Mouse (Mus musculus) retina, adult 2 months (tissue): ENCODE measurements around the gene Tnnt1.

Source experiments
- DNase-seq: peaks from one replicate; pipeline ENCODE4 v3.0.0-alpha.2; 2012; ENCODE audit warnings: low read depth, low spot score

Tnnt1 gene

DNA sequence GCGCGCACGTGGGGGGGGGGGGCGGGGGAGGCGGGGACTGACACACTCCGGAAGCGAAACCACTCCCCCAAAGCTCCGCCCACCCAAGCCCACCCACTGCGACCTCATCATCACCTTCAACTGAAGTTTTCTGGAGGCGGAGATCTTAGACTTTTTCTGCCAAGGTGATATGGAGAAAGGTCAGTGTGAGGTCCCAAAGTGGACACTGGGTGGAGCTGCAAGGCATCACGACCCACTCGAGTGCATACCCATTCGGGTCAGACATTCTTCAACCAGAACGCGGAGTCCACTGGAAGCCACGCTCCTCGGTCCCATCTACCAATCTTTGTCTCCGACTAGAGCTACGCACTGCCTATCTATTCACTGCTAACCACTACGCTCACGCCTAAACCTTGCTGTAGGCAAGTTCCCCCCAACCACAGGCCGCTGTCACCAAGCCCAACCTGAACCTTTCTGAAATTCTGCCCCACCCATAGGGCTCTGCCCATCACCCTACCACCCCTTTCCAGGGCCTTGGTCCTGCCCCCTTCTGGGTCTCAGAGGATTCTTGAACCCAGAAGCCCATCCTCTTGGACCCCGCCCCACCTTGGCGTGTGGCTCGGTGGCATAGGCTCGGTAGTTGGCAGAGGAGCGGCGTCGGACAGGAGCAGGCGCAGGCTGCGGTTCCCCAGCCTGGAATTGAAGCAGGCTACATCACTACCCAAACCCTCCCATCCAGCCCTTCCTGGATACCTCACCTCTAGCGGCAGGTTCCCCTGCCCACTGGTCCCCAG, 5.2 kb upstream of the Tnnt1 start:
- DNase-seq, result no peak

DNA sequence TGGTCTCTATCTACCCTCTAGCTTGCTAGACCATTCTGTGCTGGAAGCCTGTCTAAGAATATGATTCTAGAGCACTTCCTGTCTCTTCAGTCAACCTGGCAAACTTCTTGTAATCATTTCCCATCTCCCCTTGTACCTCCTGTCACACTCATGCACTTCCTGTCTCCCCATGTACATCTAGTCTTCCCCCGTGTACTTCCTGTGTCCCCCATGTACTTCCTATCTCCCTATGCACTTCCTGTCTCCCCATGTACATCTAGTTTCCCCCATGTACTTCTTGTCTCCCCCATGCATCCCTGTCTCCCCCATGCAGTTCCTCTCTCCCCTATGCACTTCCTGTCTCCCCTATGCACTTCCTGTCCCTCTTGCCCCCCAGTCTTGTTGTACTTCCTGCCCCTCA, 2.3 kb upstream of the Tnnt1 start:
- DNase-seq, result no peak

GRCm38 (mm10) chr7:4515853-4516252, 329 bp downstream of the Tnnt1 start:
- no peak for DNase-seq

DNA sequence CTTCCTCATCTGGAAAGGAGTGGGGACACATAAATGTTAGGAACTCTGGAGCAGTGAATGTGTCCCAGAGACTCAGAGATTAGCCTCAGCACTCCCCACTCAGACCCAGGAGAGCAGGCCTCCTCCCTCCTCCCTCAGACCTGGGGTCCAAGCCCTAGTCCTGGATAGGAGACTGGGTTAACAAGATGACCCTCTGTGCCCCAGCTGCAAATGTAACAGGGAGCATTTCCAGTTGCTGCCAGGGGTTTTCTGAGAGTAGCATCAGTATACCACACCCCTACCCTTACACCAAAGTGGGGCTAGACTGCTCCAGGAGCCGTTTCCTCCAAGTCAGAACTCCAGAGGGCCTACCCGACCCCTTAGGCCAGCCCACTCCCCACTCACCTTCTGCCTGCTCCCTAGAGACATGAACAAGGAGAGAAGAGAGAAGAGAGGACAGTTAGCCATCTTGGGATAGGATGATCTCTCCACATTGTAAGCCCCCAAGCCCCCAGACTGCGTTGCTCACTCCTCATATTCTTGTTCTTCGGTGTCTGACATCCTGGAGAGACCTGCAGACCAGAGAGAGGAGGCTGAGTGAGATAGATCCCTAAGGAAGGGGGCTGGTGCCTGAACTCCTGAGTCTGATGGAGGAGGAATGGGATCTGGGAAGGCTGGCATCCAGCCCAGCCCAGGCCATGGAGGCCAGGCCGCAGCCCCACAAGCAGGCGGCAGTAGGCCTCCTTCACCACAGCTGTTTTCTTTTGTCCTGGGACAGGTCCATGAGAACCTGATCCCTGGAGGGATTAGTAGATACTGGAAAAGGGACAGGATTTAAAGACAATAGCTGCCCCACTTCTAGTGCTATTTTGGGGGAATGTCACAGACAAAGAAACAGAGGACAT, 2.1 kb downstream of the Tnnt1 start:
- no peak for DNase-seq

DNA sequence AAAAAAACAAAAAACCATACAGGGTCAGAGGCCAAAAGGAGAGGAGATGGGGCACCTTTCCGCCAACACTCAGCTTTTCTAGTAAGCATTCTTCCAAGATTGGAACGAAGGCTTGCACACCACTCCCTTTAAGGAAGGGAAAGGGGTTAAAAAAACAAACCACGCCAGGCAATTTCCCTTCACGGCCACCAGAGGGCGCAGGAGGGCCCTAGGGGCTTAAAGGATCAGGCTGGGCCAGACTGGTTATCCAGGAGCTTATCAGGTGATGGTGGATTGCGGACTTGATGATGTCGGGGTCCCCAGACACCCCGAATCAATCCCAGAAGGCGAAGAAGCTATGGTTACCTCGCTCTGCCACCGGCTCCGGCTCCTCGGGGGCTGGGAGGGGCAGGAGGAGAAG, 2.9 kb downstream of the Tnnt1 start:
- DNase-seq, result peak; percentile 46

DNA sequence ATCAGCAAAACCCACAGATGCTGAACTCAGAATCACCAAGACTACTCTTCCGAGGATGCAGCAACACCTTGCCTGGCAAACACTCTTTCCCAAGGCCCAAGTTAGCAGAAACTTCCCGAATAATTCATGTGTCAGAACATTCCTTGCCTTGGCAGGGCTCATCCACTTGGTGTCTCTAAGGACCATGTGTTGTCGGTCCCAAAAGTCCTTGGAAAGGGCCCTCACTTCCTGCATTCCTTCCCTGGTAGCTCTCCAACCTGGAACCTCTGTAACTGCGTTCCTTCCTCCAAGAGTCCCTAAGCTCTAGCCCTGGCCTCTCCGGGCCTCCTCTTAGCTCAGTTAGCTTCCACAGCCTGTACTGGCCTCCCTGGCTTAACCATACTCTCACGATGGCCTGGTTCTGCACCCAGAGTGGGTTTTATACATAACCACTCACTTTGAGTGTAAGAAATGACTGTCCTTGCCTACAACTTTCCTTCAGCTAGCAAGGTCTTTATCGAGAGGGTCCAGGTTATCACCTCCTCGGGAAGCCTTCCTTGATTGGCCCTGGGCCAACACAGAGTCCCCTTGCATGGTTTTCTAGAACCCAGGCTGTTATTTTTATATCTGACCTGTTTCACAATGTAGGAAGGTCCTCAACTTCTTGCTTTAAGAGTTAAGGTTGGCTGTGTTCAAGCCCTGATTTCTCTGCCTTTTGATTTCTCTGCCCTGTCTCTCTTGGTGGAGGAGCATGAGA, 4.5 kb downstream of the Tnnt1 start:
- DNase-seq, result no peak

DNA sequence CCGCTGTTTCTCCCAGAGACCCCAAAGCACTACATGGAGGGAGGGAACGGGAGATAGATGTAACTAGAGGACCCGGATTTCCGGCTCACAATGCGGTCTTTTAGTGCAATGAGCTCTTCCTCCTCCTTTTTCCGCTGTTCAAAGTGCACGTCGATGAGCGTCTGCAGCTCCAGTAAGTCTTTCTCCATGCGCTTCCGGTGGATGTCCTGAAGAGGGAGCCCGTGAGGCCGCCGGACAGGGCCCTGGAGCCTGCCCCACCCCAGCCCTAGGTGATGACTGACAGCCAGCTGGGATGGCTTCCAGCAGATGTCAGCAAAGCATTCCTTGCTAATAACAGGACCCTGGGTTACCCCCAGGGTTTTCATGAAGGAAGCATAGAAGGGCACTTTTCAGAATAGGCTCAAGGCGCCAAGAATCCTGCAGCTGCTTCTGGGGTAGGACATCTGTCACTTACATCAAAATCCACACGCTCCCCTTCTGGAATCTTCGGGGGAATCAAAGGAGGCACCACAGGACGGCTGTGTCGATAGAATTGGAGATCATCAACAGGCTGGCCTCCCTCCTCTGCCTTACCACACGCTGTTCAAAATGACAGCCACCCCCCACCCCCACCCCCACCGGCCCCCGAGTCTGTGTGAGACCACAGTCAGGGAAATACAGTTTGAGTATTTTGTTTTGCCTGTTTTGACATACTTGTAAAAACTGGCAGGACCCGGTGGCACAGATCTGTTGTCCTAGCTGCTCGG, 6.1 kb downstream of the Tnnt1 start:
- peak; percentile 59 for DNase-seq

DNA sequence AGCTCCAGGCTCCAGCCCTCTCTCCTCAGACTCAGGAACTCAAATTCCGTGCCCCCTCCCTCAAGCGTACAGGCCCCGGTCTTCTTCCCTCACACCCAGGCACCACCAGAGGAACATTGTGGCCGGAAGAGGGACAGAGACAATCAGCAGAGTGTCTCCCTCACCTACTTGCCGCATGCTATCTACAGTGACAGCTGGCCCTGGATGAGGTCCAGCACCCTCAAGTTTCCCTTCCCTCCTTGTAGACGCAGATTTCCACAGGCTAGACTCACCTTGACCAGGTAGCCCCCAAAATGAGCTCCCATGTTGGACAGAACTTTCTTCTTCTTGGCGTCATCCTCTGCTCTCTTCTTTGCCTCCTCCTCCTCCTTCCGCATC, 7.5 kb downstream of the Tnnt1 start:
- DNase-seq, result no peak

GRCm38 (mm10) chr7:4508062-4508738, 8.0 kb downstream of the Tnnt1 start:
- DNase-seq, result no peak

- DNase-seq, result no peak
These were observed 9.0 kb downstream of the Tnnt1 start for GRCm38 (mm10) chr7:4507220-4507619.

GRCm38 (mm10) chr7:4504646-4505435, 11.3 kb downstream of the Tnnt1 start:
- DNase-seq, result no peak

DNA sequence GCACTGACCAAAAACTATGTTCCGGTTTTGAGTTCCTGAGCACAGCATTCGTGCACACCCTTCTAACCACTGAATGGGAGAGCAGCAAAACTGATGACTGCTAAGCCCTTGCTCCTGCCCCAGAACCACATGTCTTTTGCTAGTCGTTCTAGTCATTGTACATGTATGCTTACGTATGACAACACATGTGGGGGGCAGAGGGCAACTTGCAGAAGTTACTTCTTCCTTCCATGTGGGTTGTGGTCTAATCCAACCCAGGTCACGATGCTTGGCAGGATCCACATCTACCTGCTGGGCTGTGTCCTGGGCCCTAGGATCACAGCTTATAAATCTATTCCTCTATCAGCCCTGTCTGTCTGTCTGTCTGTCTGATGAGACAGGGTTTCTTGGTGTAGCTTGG, 12.3 kb downstream of the Tnnt1 start:
- DNase-seq, result no peak

DNA sequence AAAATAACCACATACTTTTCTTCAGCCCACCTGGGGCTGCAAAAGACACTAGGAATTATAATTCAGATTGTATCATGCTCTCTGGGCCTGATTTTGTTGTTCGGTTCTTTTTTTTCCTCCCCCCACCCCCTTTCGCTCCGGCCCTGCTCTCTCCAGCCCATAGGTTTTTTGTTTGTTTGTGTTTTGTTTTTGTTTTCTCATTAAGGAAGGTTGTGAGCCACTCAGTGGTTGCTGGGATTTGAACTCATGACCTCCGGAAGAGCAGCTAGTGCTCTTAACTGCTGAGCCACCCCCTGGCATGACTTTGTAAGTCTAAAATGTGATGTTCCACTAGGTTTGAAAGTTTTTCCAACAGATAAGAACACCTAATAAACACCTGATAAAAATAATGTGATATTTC, 13.1 kb downstream of the Tnnt1 start:
- DNase-seq, result no peak

DNA sequence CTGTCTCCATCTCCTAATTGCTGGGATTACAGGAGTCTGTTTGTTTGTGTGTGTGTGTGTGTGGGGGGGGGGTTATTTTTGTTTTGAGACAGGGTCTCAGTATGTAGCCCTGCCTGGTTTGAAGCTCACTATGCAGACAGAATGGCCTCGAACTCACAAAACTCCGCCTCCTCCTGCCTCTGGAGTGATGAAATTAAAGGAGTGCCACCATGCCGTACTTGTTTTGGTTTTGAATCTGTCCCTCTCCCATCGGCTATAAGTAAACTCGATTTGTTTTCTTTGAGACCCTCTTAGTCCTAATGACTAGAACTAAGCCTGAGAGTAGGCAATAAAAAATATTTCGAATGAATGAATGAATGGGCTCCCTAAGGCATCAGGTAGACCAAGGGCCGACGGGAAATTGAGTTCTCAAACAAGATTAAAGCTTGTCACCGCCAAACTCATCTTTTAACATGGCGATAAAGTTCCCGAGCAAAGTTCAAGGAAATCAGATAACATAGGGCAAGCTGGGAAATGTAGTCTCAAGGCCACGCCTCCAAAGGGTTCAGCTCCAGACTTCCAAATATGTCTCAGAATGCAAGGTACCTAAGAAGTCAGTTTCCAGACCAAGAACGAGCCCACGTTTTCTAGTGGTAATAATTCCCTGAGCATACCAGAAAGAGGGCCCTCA, 13.6 kb downstream of the Tnnt1 start:
- DNase-seq, result no peak

DNA sequence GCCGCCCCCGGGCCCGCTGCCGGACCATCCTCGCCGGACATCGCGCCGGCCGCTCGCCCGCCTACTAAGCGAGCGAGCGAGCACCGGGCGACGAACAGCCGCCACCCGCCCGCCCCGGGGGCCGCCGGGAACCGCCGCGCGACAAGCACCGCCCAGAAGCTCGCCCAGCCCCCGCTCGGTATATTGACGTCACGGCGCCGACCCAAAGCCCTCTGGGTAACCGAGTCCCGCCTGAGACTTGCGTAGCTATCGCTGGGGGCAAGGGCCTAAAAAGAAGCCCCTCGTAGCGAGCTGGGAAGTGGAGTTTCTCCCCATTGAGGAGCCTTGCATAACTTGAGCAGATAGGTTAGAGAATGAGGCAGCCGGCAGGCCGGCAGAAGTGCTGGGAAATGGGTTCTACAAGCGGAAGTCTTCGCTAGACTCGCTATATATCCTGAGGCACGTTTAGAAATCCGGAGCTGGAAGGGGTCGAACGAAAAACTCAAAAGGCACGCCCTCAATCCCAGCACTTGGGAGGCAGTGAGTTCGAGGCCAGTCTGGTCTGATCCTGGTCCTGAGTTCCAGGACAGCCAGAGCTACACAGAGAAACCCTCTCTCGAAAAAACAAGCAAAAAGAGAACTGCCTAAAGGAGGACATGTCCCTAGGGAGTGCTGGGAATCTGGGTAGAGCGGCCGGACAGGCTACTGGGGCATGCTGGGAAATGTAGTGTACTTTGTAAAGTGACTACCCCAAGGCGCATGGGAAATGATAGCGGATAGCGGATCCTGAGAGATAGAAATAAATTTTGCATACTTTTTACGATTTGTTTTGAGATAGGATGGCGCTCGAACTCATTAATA, 14.4 kb downstream of the Tnnt1 start, which contains the start of gene Ppp1r12c:
Ppp1r12c (minus strand) TSS at position 123 of the 840 bp plus-strand sequence.
- DNase-seq, result peak; percentile 83

- DNase-seq, result no peak
These were observed 15.2 kb downstream of the Tnnt1 start for GRCm38 (mm10) chr7:4500892-4501471.

- DNase-seq, result no peak
These were observed 17.1 kb downstream of the Tnnt1 start for GRCm38 (mm10) chr7:4499034-4499433.

DNA sequence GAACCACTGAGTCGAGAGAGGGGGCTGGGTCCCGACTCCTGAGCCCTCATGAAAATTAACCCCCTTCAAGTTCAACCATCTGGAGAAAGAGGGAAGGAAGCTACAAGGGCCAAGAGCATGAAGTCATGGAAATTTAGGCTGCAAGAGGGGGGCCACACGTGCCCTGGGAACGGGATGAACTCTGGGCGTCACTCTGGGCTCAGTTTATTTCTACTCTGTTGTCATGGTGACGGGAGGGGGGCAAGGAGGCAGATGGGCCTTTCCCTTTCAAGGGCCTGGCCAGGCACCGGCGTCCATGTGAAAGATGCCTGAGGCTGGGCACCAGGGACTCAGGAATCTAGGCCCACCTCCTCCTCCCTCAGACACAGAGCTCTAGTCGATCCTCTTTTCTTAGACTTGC, 17.9 kb downstream of the Tnnt1 start:
- no peak for DNase-seq
